8 mouse cellular contexts compared by ENCODE assay signal in genomic region chr4:88034387-88035157, GRCm38 (mm10). TPM values are rescaled to one million over a fixed set of nuclear protein-coding genes. Genes with fewer than 3 reads are reported as not detected.
DNase-seq lines count a peak whose midpoint lies in the region; ATAC-seq and TF ChIP-seq lines count a peak whose summit lies in the region.

No protein-coding gene starts in this region.

- H3K36me3 ChIP-seq in kidney, embryonic 14.5 days (ENCODE audit: control insufficient read depth, insufficient read depth, low read length) = peaks cover 3% of the 10 kb centered on the region; the same call in 1 of the 2 replicates
- 0 out of 2 replicates have a peak, but pooled peaks cover under 1% of the 10 kb centered on the region for H3K36me3 ChIP-seq in hindbrain, embryonic 12.5 days

- no peak for TF ChIP-seq POLR2A in cortical plate, adult 2 months (IDR thresholded peaks at IDR 0.05; ENCODE audit: extremely low read depth, insufficient read depth, low read length)

- no peak overlapping the region for H3K27ac ChIP-seq in kidney, embryonic 14.5 days (ENCODE audit: low read depth, low read length)
- no peak overlapping the region for H3K27ac ChIP-seq in cortical plate, adult 2 months (ENCODE audit: insufficient read depth, low read length)
- H3K27ac ChIP-seq in hindbrain, embryonic 12.5 days = no peak overlapping the region

- ATAC-seq in kidney, embryonic 14.5 days (ENCODE audit: low FRiP score, low TSS enrichment) = no peak
- ATAC-seq in hindbrain, embryonic 12.5 days (ENCODE audit: low FRiP score) = no peak

- H3K9me3 ChIP-seq in kidney, embryonic 14.5 days (ENCODE audit: control insufficient read depth, low read length) = no peaks in the 10 kb centered on the region
- H3K9me3 ChIP-seq in hindbrain, embryonic 12.5 days (replicated peaks) = no peaks in the 10 kb centered on the region

- DNase-seq in kidney, postnatal 10 days = no peak
- DNase-seq in lung, postnatal 25 days (ENCODE audit: low spot score) = peak; percentile 7
- peak; percentile 9 for DNase-seq in thymus, postnatal 25 days
- DNase-seq in adrenal gland, adult 18-20 months (ENCODE audit: low spot score in 2 of 2) = no peak
- no peak for DNase-seq in right cerebral cortex, postnatal 25 days

- H3K27me3 ChIP-seq in kidney, embryonic 14.5 days (ENCODE audit: control insufficient read depth, insufficient read depth, low read length) = peaks cover 8% of the 10 kb centered on the region; the same call in 1 of the 2 replicates
- peaks cover 6% of the 10 kb centered on the region for H3K27me3 ChIP-seq in hindbrain, embryonic 12.5 days

- 2% methylated on average over 18 of the region's 18 CpGs for WGBS in kidney, embryonic 14.5 days
- WGBS in hindbrain, embryonic 12.5 days = 2% methylated on average over 18 of the region's 18 CpGs

- TF ChIP-seq CTCF in cortical plate, adult 2 months (IDR thresholded peaks at IDR 0.05; ENCODE audit: extremely low read depth, insufficient read depth, low read length) = no peak

- H3K4me3 ChIP-seq in kidney, embryonic 14.5 days (ENCODE audit: low read length) = peak overlapping the region; percentile 71
- H3K4me3 ChIP-seq in cortical plate, adult 2 months (ENCODE audit: insufficient read depth, low read length) = peak overlapping the region; percentile 99; the same call in 1 of the 2 replicates
- peak overlapping the region; percentile 89; the same call in 1 of the 2 replicates for H3K4me3 ChIP-seq in hindbrain, embryonic 12.5 days

- H3K4me1 ChIP-seq in kidney, embryonic 14.5 days (ENCODE audit: control insufficient read depth, insufficient read depth, low read length) = no peaks in the 10 kb centered on the region
- H3K4me1 ChIP-seq in cortical plate, adult 2 months (ENCODE audit: control insufficient read depth, insufficient read depth, low read length) = peaks cover 1% of the 10 kb centered on the region; the same call in 1 of the 2 replicates
- peaks cover 16% of the 10 kb centered on the region for H3K4me1 ChIP-seq in hindbrain, embryonic 12.5 days

- H3K9ac ChIP-seq in kidney, embryonic 14.5 days (ENCODE audit: low read depth, low read length) = no peak overlapping the region
- no peak overlapping the region for H3K9ac ChIP-seq in hindbrain, embryonic 12.5 days

- peak overlapping the region; percentile 97 for H3K4me2 ChIP-seq in kidney, embryonic 14.5 days (replicated peaks; ENCODE audit: low read depth, low read length)
- H3K4me2 ChIP-seq in hindbrain, embryonic 12.5 days (replicated peaks) = peak overlapping the region; percentile 63

RNA-seq across cellular contexts. Expression of gene Mllt3, which starts 1.4 kb away (rescaled TPM):
- polyA plus RNA-seq in kidney, embryonic 14.5 days (2014; fragmentation: Nextera tagmentation; extraction: Ambion mirVana) = 28.7 and 33.4 TPM in 2 replicates
- 22.5 and 23.2 TPM in 2 replicates for polyA plus RNA-seq in cortical plate, adult 2 months (2012; rRNA removed)
- 89.8 and 103 TPM in 2 replicates for polyA plus RNA-seq in hindbrain, embryonic 12.5 days (2016; fragmentation: Nextera tagmentation; extraction: Ambion mirVana)
- total RNA-seq in adrenal gland, adult 18-20 months (2021) = 10 to 100 TPM; 27.6 to 28.6 TPM

RNA-seq across cellular contexts. Expression of gene Focad, which starts 59.9 kb away (rescaled TPM):
- polyA plus RNA-seq in kidney, embryonic 14.5 days (2014; fragmentation: Nextera tagmentation; extraction: Ambion mirVana) = 10.1 and 19.5 TPM in 2 replicates
- polyA plus RNA-seq in cortical plate, adult 2 months (2012; rRNA removed) = 40.6 and 42.1 TPM in 2 replicates
- 13.2 and 13.7 TPM in 2 replicates for polyA plus RNA-seq in hindbrain, embryonic 12.5 days (2016; fragmentation: Nextera tagmentation; extraction: Ambion mirVana)
- total RNA-seq in adrenal gland, adult 18-20 months (2021) = 10 to 100 TPM; 19.7 to 26.3 TPM

Comparison
In these comparisons a context has a peak if more than half of its experiments do, and no peak if none do; other contexts are left out.
1. DNase-seq: peak in lung, postnatal 25 days (single experiment) and thymus, postnatal 25 days (single experiment); none in kidney, postnatal 10 days (single experiment), adrenal gland, adult 18-20 months (0 of 2) and right cerebral cortex, postnatal 25 days (single experiment).
2. Peak in every context shown above with its lines, with median percentiles within 50 percentile points of each other: H3K4me3 ChIP-seq.